Mouse (Mus musculus) thymus, adult 2 months (tissue): Measurements from ENCODE around the gene Glyctk. TPM values are rescaled to one million over a fixed set of nuclear protein-coding genes. Genes with fewer than 3 reads are reported as not detected.
"Not testable (repeated sequence)": the region's sequence is repeated elsewhere in the genome, so short reads cannot be mapped to it uniquely, and the experiment has no call there.

ENCODE experiments used
- DNase-seq: peaks from one replicate; pipeline ENCODE4 v3.0.0; 2021
- H3K27ac ChIP-seq: fragments of 200-500 bp; 2 replicates; pipeline ENCODE4 v1.5.1; 2012; ENCODE audit warnings: low read length, control low read depth; ENCODE audit not compliant: control insufficient read depth, insufficient read depth
- H3K27me3 ChIP-seq: fragments of 200-500 bp; 2 replicates; pipeline ENCODE4 v1.6.1; 2012; ENCODE audit warnings: mild to moderate bottlenecking, low read length, moderate library complexity, mixed read lengths; ENCODE audit not compliant: control insufficient read depth, insufficient read depth
- H3K36me3 ChIP-seq: fragments of 200-500 bp; 2 replicates; pipeline ENCODE4 v1.6.1; 2012; ENCODE audit warnings: mild to moderate bottlenecking, low read length, moderate library complexity; ENCODE audit not compliant: control insufficient read depth, insufficient read depth
- H3K4me1 ChIP-seq: fragments of 200-500 bp; replicated peaks from 2 replicates; pipeline ENCODE4 v1.6.1; 2012; ENCODE audit warnings: low read length; ENCODE audit not compliant: control insufficient read depth, insufficient read depth
- H3K4me3 ChIP-seq: fragments of 200-500 bp; 2 replicates; pipeline ENCODE4 v1.5.1; 2012; ENCODE audit warnings: mild to moderate bottlenecking, low read length, control low read depth, moderate library complexity; ENCODE audit not compliant: control insufficient read depth, insufficient read depth
- CTCF ChIP-seq: fragments of 200-500 bp; IDR thresholded peaks from 2 replicates; pipeline ENCODE4 v1.5.1; 2012; ENCODE audit warnings: mild to moderate bottlenecking, control low read depth, low read length, moderate library complexity, borderline replicate concordance; ENCODE audit not compliant: control insufficient read depth, poor library complexity, insufficient read depth; ENCODE audit errors: extremely low read depth
- POLR2A ChIP-seq: fragments of 200-500 bp; IDR thresholded peaks from 2 replicates; pipeline ENCODE4 v1.6.1; 2012; ENCODE audit warnings: mild to moderate bottlenecking, low read length, control low read depth, moderate library complexity; ENCODE audit not compliant: control insufficient read depth, poor library complexity, insufficient read depth; ENCODE audit errors: extremely low read depth
- WGBS: fragments of 180-500 bp; shearing (Covaris S2); methylation state at CpG from one replicate; pipeline ENCODE4 v1.1.7; 2018; 5-methylcytosine and 5-hydroxymethylcytosine counted together
- polyA plus RNA-seq: library from polyadenylated mRNA; depleted of rRNA; stranded (reverse); fragments of >200 nt; gene quantifications from 2 replicates; pipeline ENCODE4 v1.2.3, GENCODE M21; 2012

Gene Glyctk
- polyA plus RNA-seq, 1 experiment = 13.1 TPM

- H3K36me3 ChIP-seq = no peaks in the 10 kb centered on the region
- peaks cover 14% of the 10 kb centered on the region for H3K4me1 ChIP-seq
- WGBS = under 1% methylated on average over 81 of the region's 81 CpGs
- H3K27ac ChIP-seq = peak within 1 kb of the TSS; percentile 73
- H3K4me3 ChIP-seq = peak within 1 kb of the TSS; percentile 86
- peak; percentile 92 for TF ChIP-seq POLR2A
- no peak for TF ChIP-seq CTCF
- peak; percentile 89 for DNase-seq
- no peaks in the 10 kb centered on the region for H3K27me3 ChIP-seq
These were observed 12.8 kb upstream of the Glyctk start, which contains the start of gene Wdr82 for GRCm38 (mm10) chr9:106170556-106171345. Gene Wdr82 (plus strand): TSS chr9:106170928.

- Histone ChIP-seq H3K27me3 (no peaks in the 10 kb centered on the region), H3K4me3 (no peak overlapping the region), H3K27ac (no peak overlapping the region), H3K4me1 (peaks cover 12% of the 10 kb centered on the region), H3K36me3 (no peaks in the 10 kb centered on the region)
- DNase-seq = no peak
- TF ChIP-seq POLR2A (no peak), CTCF (no peak)
- 65% methylated on average over 6 of the region's 6 CpGs for WGBS
These were observed 12.0 kb upstream of the Glyctk start for GRCm38 (mm10) chr9:106169917-106170316.

GRCm38 (mm10) chr9:106169006-106169405, 11.1 kb upstream of the Glyctk start:
- not testable (repeated sequence) for H3K27ac ChIP-seq, H3K4me3 ChIP-seq, DNase-seq, H3K27me3 ChIP-seq, H3K36me3 ChIP-seq
- peaks cover 12% of the 10 kb centered on the region for H3K4me1 ChIP-seq
- 73% methylated on average over 1 of the region's 1 CpGs for WGBS

- TF ChIP-seq CTCF (no peak), POLR2A (no peak)
- DNase-seq = no peak
- Histone ChIP-seq H3K27ac (no peak overlapping the region), H3K4me3 (no peak overlapping the region), H3K4me1 (peaks cover 6% of the 10 kb centered on the region), H3K36me3 (no peaks in the 10 kb centered on the region), H3K27me3 (no peaks in the 10 kb centered on the region)
- 90% methylated on average over 1 of the region's 1 CpGs for WGBS
These were observed 9.8 kb upstream of the Glyctk start for GRCm38 (mm10) chr9:106167703-106168102.

GRCm38 (mm10) chr9:106167241-106167640, 9.3 kb upstream of the Glyctk start:
- TF ChIP-seq POLR2A (no peak), CTCF (no peak)
- H3K27ac ChIP-seq = no peak overlapping the region
- H3K27me3 ChIP-seq = no peaks in the 10 kb centered on the region
- 95% methylated on average over 3 of the region's 3 CpGs for WGBS
- peaks cover 6% of the 10 kb centered on the region for H3K4me1 ChIP-seq
- H3K4me3 ChIP-seq = no peak overlapping the region
- H3K36me3 ChIP-seq = no peaks in the 10 kb centered on the region
- no peak for DNase-seq

GRCm38 (mm10) chr9:106166709-106167108, 8.8 kb upstream of the Glyctk start:
- TF ChIP-seq POLR2A (no peak), CTCF (no peak)
- 94% methylated on average over 2 of the region's 2 CpGs for WGBS
- DNase-seq = no peak
- H3K36me3 ChIP-seq = no peaks in the 10 kb centered on the region
- peaks cover 6% of the 10 kb centered on the region for H3K4me1 ChIP-seq
- H3K27me3 ChIP-seq = no peaks in the 10 kb centered on the region
- no peak overlapping the region for H3K4me3 ChIP-seq
- H3K27ac ChIP-seq = no peak overlapping the region

GRCm38 (mm10) chr9:106160426-106160825, 2.5 kb upstream of the Glyctk start:
- TF ChIP-seq POLR2A = no peak
- H3K4me3 ChIP-seq = peak overlapping the region; percentile 98; the same call in 1 of the 2 replicates
- no peaks in the 10 kb centered on the region for H3K36me3 ChIP-seq
- no peaks in the 10 kb centered on the region for H3K4me1 ChIP-seq
- DNase-seq = no peak
- 57% methylated on average over 5 of the region's 5 CpGs for WGBS
- no peak overlapping the region; the same call in 1 of the 2 replicates for H3K27ac ChIP-seq
- no peaks in the 10 kb centered on the region for H3K27me3 ChIP-seq
